Mouse (Mus musculus) midbrain, postnatal 0 days (tissue): ENCODE measurements around the gene Gm26920. TPM values are rescaled to one million over a fixed set of nuclear protein-coding genes. Genes with fewer than 3 reads are reported as not detected.

ENCODE experiments used
- ATAC-seq: fragments of 200-750 bp; cut with Nextera tagmentation; 2 replicates; pipeline ENCODE4 v1.8.0; 2017; ENCODE audit warnings: moderate number of reproducible peaks, mild to moderate bottlenecking, moderate TSS enrichment, moderate library complexity; ENCODE audit not compliant: low FRiP score
- DNase-seq: peaks from one replicate; pipeline ENCODE4 v3.0.0-alpha.2; 2015; ENCODE audit warnings: low spot score
- H3K27ac ChIP-seq: fragments of 300-500 bp; sonication (generic); 2 replicates; pipeline ENCODE4 v1.5.1; 2014; ENCODE audit warnings: low read depth, mild to moderate bottlenecking, low read length, mixed read lengths
- H3K27me3 ChIP-seq: fragments of 300-500 bp; sonication (generic); 2 replicates; pipeline ENCODE4 v1.6.1; 2014; ENCODE audit warnings: low read length, control low read depth, mixed read lengths; ENCODE audit not compliant: insufficient read depth
- H3K36me3 ChIP-seq: fragments of 300-500 bp; sonication (generic); 2 replicates; pipeline ENCODE4 v1.6.1; 2014; ENCODE audit warnings: low read length, control low read depth, mixed read lengths; ENCODE audit not compliant: insufficient read depth
- H3K4me1 ChIP-seq: fragments of 300-500 bp; sonication (generic); 2 replicates; pipeline ENCODE4 v1.6.1; 2014; ENCODE audit warnings: mild to moderate bottlenecking, control low read depth, antibody characterized with exemption, low read length, mixed read lengths; ENCODE audit not compliant: insufficient read depth
- H3K4me2 ChIP-seq: fragments of 300-500 bp; sonication (generic); 2 replicates; pipeline ENCODE4 v1.6.1; 2014; ENCODE audit warnings: low read depth, mild to moderate bottlenecking, low read length, mixed read lengths; ENCODE audit not compliant: poor library complexity, severe bottlenecking
- H3K4me3 ChIP-seq: fragments of 300-500 bp; sonication (generic); 2 replicates; pipeline ENCODE4 v1.5.1; 2014; ENCODE audit warnings: low read depth, mild to moderate bottlenecking, low read length, moderate library complexity
- H3K9ac ChIP-seq: fragments of 300-500 bp; sonication (generic); replicated peaks from 2 replicates; pipeline ENCODE4 v1.6.1; 2014; ENCODE audit warnings: mild to moderate bottlenecking, low read length, moderate library complexity, mixed read lengths; ENCODE audit not compliant: poor library complexity, severe bottlenecking
- H3K9me3 ChIP-seq: fragments of 300-500 bp; sonication (generic); 2 replicates; pipeline ENCODE4 v1.6.1; 2016; ENCODE audit warnings: low read length, control low read depth
- CTCF ChIP-seq: IDR thresholded peaks from 2 replicates; pipeline ENCODE4 v1.5.1; 2016; ENCODE audit warnings: antibody characterized with exemption, mild to moderate bottlenecking
- WGBS: fragments of 180-500 bp; shearing (Covaris S2); extraction: QIAGEN DNeasy Blood & Tissue Kit; methylation state at CpG from one replicate; pipeline ENCODE4 v1.1.7; 2014; 5-methylcytosine and 5-hydroxymethylcytosine counted together
- polyA plus RNA-seq: library from polyadenylated mRNA; unstranded; fragments of >200 nt; fragmentation: Nextera tagmentation; extraction: Ambion mirVana; gene quantifications from 2 replicates; pipeline ENCODE4 v1.2.1, GENCODE M21; 2015
- total RNA-seq: library from RNA; depleted of rRNA; stranded (reverse); fragments of >200 nt; gene quantifications from 2 replicates; pipeline ENCODE4 v1.2.3, GENCODE M21; 2014

Gene Gm26920
- total and polyA plus RNA-seq, 2 experiments from 2014 or later: 0.63 TPM; not detected in 1

- Histone ChIP-seq H3K27me3 (no peaks in the 10 kb centered on the region), H3K4me2 (peak within 1 kb of the TSS; percentile 68), H3K4me3 (peak within 1 kb of the TSS; percentile 62), H3K4me1 (peaks cover 3% of the 10 kb centered on the region; the same call in 1 of the 2 replicates), H3K9ac (peak within 1 kb of the TSS; percentile 90), H3K9me3 (no peaks in the 10 kb centered on the region), H3K36me3 (no peaks in the 10 kb centered on the region; the same call in 1 of the 2 replicates), H3K27ac (peak within 1 kb of the TSS; percentile 94)
- ATAC-seq: peak; percentile 80
- peak; percentile 41 for TF ChIP-seq CTCF
- WGBS: under 1% methylated on average over 26 of the region's 26 CpGs
- peak; percentile 98 for DNase-seq
Observed at GRCm38 (mm10) chr7:30094646-30095429, 4.6 kb upstream of the Gm26920 start, which contains the start of gene Zfp260. Gene Zfp260 (plus strand): TSS chr7:30094777.

GRCm38 (mm10) chr7:30093918-30094415, 3.8 kb upstream of the Gm26920 start:
- Histone ChIP-seq H3K4me1 (peaks cover 6% of the 10 kb centered on the region; the same call in 1 of the 2 replicates), H3K27ac (0 out of 2 replicates have a peak overlapping the region, but pooled peaks have one; percentile 94), H3K27me3 (no peaks in the 10 kb centered on the region), H3K4me2 (peak overlapping the region; percentile 68), H3K9me3 (no peaks in the 10 kb centered on the region), H3K9ac (no peak overlapping the region), H3K4me3 (peak overlapping the region; percentile 62; the same call in 1 of the 2 replicates), H3K36me3 (no peaks in the 10 kb centered on the region; the same call in 1 of the 2 replicates)
- 76% methylated on average over 6 of the region's 6 CpGs for WGBS
- no peak for TF ChIP-seq CTCF
- no peak for ATAC-seq
- no peak for DNase-seq

DNA sequence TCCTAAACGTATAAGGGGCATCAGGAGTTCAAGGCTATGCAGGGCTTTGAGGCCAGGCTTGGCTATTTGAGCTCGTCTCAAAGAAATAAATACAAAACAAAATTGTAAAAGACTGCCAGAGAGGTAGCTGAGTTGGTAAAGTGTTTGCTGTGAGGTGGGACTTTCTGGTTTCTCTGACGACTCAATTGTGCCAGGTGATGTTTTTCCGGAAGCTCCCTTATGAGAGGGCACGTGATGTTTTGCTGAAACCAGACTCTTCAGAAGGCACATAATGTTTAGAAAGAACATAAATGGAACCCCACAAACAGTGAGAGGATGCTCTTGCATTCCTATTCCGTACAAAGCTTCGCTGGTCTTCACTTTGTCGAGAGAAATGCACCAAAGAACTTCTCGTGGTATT, 2.5 kb upstream of the Gm26920 start:
- H3K9ac ChIP-seq: no peak overlapping the region
- WGBS: 84% methylated on average over 9 of the region's 9 CpGs
- H3K36me3 ChIP-seq: no peaks in the 10 kb centered on the region
- DNase-seq (no peak), ATAC-seq (no peak)
- H3K9me3 ChIP-seq: no peaks in the 10 kb centered on the region
- no peak overlapping the region for H3K4me3 ChIP-seq
- TF ChIP-seq CTCF: no peak
- H3K27me3 ChIP-seq: no peaks in the 10 kb centered on the region
- H3K27ac ChIP-seq: no peak overlapping the region
- H3K4me1 ChIP-seq: peaks cover 11% of the 10 kb centered on the region; the same call in 1 of the 2 replicates
- no peak overlapping the region for H3K4me2 ChIP-seq

DNA sequence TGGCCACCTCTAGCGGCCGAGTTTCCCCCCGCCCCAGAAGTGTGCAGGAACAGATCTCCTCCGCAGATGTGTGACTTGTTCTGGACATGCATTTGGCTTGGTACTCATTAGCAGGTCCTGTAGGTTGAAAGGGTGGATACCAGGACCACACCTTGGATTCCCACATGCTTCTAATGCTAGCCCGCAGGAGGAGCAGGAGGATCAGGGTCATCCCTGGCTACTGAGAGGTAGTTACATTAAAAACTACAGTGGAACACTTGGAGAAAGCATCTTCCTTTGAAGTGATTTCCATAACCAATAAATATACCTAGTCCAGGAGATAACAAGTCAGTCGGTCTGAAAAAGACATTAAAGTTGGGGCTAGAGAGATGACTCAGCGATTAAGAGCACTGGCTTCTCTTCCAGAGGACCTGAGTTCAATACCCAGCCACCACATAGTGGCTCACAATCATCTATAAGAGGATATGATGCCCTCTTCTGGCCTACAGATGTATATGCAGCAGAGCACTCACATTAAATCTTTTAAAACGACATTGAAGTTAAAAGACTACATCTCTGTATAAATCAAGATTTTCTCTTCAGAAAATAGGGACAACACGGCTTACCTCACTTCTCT, 868 bp upstream of the Gm26920 start:
- Histone ChIP-seq H3K9ac (peak overlapping the region; percentile 57; the same call in 1 of the 2 replicates), H3K4me3 (peak overlapping the region; percentile 60), H3K27me3 (no peaks in the 10 kb centered on the region), H3K36me3 (peaks cover 4% of the 10 kb centered on the region; the same call in 1 of the 2 replicates), H3K4me2 (peak overlapping the region; percentile 80), H3K9me3 (no peaks in the 10 kb centered on the region), H3K27ac (peak overlapping the region; percentile 83), H3K4me1 (peaks cover 9% of the 10 kb centered on the region; the same call in 1 of the 2 replicates)
- ATAC-seq (no peak), DNase-seq (peak; percentile 74)
- WGBS: 7% methylated on average over 9 of the region's 9 CpGs
- TF ChIP-seq CTCF: peak; percentile 76

GRCm38 (mm10) chr7:30089405-30089804, 805 bp downstream of the Gm26920 start:
- DNase-seq (no peak), ATAC-seq (no peak)
- H3K4me2 ChIP-seq: peak overlapping the region; percentile 80
- H3K27me3 ChIP-seq: no peaks in the 10 kb centered on the region
- H3K4me1 ChIP-seq: peaks cover 9% of the 10 kb centered on the region; the same call in 1 of the 2 replicates
- H3K27ac ChIP-seq: no peak overlapping the region
- no peak for TF ChIP-seq CTCF
- peaks cover 11% of the 10 kb centered on the region; the same call in 1 of the 2 replicates for H3K36me3 ChIP-seq
- 15% methylated on average over 6 of the region's 6 CpGs for WGBS
- peak overlapping the region; percentile 60 for H3K4me3 ChIP-seq
- no peaks in the 10 kb centered on the region for H3K9me3 ChIP-seq
- peak overlapping the region; percentile 57 for H3K9ac ChIP-seq
